Mouse (Mus musculus) spleen, postnatal 10 days (tissue): ENCODE results near the gene Lrrc51.

Experiments used
- DNase-seq, 2 experiments: peaks; one replicate each; pipeline ENCODE4 v3.0.0; 2021 to 2022; ENCODE audit warnings: low spot score in 2 of 2

Gene Lrrc51

DNA sequence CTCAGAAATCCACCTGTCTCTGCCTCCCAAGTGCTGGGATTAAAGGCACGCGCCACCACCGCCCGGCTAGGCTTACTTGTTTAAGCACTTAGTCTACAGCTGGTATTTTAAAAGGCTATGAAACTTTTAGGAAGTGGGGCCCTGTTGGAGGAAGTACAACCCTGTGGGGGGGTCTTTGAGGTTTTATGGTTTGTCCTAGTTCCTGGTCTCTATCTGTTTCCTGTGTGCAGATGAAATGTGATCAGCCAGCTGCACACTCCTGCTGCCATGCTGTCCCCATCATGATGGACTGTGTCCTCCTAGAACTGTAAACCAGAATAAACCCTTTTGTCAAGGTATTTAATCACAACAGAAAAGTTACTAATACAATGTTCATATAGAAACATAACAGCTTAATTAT lies 49.5 kb downstream of the Lrrc51 start:
- no peak for DNase-seq

DNA sequence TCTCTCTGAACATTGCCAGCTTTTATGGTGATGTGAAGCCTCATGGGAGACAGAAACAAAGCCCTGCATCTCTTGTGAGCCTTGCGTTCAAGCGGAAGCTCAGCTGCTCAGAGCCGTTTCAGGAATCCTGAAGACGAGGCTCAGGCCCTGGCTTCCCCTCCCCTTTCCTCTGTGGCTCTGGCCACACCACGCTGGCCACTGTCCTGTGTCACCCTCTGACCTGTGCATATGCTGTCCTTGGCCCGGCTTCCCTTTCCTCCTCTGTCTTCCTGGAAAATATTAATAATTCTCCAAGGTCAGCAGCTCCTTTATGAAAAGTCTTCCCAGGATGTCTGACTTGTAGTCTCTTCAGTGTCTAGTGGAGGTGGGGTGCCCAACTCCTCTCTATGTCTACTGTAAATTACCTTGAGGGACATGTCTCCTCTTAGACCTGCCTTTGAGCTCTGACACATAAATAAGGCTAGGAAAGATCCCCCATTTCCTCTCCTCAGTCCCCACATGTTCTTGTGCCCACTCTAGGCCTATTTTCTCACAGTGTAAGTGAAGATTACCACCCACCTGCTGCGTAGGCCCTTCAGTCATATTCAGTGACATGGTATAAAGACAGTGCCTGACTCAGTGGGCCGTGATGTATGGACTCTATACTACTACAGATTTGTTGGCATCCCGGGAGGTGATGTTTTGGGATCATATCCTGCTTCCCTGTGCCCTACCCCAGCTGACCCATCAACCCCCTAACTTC lies 51.1 kb downstream of the Lrrc51 start:
- no peak for DNase-seq

DNA sequence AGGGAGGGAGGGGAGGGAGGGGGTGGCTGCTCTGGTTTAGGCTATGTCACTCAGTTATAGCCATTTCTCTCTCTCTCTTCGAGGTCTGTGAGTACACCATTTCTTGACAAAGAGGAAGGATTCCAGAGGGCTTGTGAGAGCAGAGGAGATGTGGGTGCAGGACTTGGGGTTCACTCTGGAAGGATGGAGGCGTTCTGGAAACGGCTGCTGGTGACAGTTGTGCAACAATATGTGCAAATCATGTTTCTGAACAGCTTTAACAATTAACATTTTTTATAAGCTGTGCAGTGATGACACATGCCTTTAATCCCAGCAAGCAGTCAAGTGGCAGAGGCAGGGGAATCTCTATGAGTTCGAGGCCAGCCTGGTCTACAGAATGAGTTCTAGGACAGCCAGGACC lies 52.8 kb downstream of the Lrrc51 start:
- no peak for DNase-seq

DNA sequence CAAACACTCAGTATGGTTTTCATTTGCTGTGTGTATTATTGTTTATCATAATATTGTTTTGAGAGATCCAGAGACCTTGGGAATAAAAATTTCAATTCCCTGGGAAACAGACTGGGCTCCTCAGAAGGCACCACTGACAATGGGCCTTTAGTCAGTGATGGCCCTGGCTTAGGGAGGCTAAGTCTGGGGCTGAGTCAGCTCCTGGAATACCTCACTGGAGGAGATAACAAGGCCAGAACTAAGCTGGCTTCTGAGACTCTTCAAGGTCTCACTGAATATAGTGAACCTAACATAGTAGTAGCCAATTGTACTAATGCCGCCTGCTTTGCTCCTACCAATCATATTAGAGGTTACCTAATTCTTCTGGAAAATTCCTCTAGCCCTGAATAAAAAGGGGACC lies 57.7 kb downstream of the Lrrc51 start:
- no peak for DNase-seq

DNA sequence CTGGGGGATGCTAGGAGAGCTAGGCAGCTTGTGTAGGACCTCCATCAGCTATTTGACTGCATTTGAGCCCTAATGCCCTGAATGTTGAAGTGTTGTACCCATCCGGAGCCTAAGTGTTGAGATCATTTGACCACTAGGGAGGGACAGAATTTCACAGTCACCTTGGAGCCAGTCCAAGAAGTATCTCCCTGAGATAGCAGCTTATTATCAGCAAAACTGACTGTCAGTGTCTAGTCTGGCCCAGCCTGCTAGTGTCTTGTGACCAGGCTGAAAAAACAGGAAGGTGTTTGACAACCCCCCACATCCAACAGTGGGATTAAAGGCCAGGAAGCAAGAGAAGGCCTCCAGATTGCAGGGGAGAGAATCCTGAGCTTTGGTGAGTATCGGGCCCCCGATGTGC lies 62.4 kb downstream of the Lrrc51 start:
- DNase-seq = no peak

DNA sequence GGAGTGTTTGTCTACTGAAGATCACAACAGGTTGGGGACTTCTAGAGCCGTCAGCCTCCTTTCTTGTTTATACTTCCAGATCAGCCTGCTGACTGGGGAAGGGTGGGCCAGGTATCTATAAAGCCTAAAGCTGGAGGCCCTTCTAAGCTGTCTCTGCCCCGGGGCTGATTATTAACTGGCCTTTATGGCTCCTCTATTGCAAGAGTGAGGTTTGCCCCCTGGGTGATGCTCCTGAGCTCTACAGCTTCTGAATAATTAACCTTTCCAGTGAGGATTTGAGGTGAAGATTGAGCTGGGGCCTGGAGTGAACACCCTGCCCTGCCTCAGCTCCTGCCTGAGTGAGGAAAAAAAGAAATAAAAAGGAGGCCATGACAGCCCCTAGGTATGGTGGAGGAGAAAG lies 63.1 kb downstream of the Lrrc51 start, which contains the start of gene Folr1:
TSS of gene Folr1 (minus strand) at position 160 of the 400 bp plus-strand sequence.
- no peak for DNase-seq

DNA sequence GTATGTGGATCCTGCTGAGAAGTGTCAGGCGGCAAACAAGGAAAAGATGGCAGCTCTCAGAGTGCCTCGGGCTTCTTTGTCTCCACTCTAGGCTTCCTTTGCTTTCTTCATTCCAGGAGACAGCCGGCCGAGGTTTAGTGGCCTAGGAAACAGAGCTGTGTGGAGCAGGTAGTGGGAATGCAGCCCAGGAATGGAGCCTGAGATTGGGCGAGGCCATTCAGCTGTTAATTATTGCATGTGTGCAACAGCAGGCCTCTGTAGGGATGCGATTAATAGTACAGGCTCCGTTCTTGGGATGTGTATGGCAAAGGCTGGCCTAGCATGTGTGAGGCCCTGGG lies 64.6 kb downstream of the Lrrc51 start:
- DNase-seq = no peak

DNA sequence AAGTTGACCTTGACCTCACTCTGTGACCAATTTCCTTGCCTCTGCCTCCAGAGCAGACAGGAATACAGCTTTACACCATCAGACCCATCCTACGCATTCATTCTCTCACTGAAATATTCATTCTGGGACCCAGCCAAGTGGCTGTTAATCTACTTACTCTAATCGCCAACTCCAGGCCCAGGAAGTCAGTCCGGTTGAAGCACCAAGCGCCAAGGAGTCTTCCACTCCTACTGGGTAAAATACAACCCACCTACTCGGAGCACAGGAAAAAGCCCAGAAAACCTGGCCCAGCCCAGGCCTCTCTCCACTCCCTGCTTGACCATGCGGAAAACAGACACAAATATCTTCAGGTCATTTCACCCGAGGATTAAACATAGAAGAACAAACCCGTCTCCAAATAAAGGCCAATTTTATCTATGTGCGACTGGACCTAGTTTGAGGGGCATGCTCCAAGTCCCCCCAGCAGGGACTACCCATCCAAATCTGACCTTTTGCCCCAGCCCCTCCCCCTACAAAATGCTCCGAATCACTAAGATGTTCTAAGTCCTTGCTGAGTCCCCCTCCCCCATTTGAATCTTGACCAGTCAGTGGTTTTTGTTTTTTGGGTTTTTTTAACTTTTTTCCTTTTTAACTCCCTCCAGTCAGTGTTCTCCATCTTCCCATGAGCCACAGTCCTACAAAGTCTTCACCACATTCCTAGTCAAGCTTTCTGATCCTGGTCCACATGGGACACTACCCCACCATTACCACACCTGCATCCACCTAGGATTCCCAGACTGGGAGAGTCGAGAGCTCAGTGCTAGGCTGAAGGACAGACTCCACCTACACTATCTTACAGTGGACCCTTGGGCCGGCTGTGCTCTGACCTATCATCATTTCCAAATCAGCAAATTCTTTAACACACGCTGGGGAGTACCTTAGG lies 65.2 kb downstream of the Lrrc51 start:
- no peak for DNase-seq

DNA sequence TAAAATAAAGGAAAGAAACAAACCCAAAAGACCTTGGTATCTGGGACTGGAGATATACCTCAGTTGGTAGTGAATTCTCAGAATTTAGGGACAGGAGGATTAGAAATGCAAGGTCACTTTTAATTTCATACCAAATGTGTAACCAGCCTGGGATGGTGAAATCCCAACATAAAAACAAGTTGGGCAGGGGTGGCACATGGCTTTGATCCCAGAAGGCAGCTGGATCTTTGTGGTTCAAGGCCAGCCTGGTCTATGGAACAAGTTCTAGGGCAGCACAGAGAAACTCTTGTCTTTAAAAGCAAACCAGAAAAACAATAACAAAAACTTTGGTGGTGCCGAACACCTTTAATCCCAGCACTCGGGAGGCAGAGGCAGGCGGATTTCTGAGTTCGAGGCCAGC lies 66.2 kb downstream of the Lrrc51 start:
- DNase-seq = no peak

DNA sequence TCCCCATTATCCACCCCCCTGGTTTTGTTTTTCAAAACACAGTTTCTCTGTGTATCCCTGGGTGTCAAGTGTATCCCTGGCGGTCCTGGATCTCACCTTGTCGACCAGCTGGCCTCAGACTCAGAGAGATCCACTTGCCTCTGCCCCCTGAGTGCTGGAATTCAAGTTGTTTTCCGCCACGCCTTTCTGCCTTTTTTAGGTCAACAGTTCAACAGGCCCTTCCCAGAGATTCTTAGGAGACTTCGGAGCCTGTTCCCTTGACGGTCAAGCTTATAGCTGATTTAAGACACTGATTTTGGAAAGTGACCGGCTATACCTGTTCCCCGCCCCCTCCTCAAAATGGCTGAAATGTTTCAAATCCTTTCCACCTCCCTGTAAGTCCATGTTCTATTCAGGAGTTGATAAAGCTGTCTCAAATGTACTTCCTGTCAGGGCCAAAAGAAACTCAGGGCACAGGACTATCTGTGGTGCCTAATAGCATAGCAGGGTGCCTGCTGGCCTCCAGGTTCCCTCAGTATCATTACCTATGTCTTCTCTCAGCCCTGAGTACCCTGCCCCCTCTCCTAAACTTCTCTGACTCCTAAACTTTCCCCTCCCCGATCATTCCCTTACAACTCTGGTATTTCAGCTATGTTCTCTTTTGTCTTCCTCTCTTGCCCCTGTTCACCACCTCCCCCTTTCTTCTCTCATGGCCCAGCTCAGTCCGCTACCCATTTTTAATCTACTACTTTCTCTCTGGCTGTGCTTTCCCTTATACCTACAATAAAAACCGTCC lies 67.0 kb downstream of the Lrrc51 start:
- DNase-seq = no peak

DNA sequence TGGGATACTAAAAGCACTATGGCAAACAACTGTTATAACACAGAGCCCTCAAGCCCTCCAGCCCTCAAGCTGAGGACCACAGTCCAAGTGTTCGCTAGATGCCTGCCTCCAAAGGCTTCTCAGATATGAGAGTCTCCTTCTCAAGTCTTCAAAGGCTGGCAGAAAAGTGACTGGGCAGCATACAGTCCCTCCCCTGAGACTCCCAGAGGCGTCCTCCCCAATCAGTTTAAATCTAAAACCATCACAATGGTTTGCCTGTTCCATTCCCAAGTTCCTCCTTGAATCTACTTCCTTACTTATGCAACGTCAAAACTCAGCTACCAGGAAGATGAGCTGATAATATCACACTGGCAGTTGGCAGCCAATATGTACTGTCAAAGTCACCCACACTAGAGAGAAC lies 70.3 kb downstream of the Lrrc51 start, which contains the start of gene Anapc15:
TSS of gene Anapc15 (plus strand) at position 301 of the 400 bp plus-strand sequence.
- no peak for DNase-seq
